Mouse (Mus musculus): ENCODE measurements around the gene Apmap.
"Not testable (repeated sequence)": the region's sequence is repeated elsewhere in the genome, so short reads cannot be mapped to it uniquely, and the experiment has no call there.

The Apmap gene

GRCm38 (mm10) chr2:150621698-150622097 lies 13.3 kb upstream of the Apmap start:
- no peak for DNase-seq (ENCODE audit: low spot score in 2 of 2)

- DNase-seq (ENCODE audit: low spot score in 2 of 2): no peak
These were observed 1.7 kb upstream of the Apmap start for GRCm38 (mm10) chr2:150610097-150610496.

- peak; percentile 53 to 68 for DNase-seq (ENCODE audit: low spot score in 2 of 2)
These were observed 649 bp upstream of the Apmap start for GRCm38 (mm10) chr2:150608872-150609560.

DNA sequence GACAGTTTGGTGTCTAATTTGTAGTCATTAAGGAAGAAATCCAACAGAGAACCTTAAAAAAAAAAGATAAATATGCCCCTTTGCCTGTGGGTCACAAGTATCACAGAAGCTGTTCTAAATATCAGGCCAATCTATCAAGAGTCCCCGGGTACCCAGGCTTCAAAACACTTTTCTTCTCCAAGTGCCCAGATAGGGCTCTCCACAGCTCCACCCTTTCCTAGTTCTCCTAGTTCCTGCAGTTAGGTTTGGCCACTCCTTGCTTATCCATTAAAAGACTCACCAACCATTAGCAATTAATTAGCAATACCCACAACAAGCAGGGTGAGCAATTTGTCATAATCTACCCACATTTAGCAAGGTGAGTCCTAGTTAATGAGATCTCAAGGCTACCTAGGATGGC lies 1.3 kb downstream of the Apmap start:
- DNase-seq (ENCODE audit: low spot score in 2 of 2): no peak

DNA sequence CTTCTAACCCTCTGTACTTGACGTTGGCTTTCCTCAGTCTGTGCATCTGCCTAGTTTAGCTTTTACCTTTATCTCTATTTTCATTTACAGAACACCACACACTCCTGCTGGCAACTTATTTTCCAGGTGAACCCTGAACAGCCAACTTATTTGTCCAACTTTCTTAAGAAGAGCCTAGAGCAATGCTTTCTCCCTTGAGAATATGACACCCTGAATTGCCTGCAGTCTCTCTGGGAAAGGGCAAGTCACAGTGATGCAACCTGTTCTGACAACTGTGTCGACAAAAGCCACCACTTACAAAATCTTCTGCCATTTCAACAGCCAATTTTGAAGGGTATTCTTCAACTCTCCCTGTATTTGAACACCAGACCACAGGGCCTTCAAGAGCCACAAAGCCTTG lies 3.6 kb downstream of the Apmap start:
- DNase-seq (ENCODE audit: low spot score in 2 of 2): no peak

GRCm38 (mm10) chr2:150602166-150602565 lies 6.2 kb downstream of the Apmap start:
- DNase-seq (ENCODE audit: low spot score in 2 of 2): no peak

GRCm38 (mm10) chr2:150600263-150600662 lies 8.1 kb downstream of the Apmap start:
- no peak for DNase-seq (ENCODE audit: low spot score in 2 of 2)

GRCm38 (mm10) chr2:150595411-150596190 lies 12.8 kb downstream of the Apmap start:
- DNase-seq (ENCODE audit: low spot score in 2 of 2): no peak

DNA sequence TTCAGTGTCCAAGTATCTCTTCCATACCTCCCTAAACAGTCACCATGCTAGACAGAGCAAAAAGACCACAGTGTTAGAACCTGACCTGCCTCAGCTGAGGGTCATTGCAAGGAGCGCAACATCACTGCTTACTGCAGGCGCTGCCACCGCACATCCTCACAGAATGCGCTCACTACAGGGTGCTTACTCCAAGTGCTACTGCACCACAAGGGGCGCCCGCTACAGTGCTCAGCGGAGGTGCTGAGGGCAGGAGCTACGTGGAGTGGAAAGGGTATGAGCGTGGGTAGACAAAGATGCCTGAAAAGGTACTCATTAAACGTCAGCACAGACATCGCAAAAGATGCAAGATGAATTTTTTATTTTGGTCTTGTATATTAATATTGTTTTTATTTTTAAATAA lies 19.3 kb downstream of the Apmap start:
- no peak for DNase-seq (ENCODE audit: low spot score in 2 of 2)

- DNase-seq (ENCODE audit: low spot score in 2 of 2): no peak
These were observed 28.7 kb downstream of the Apmap start for GRCm38 (mm10) chr2:150579628-150580027.

DNA sequence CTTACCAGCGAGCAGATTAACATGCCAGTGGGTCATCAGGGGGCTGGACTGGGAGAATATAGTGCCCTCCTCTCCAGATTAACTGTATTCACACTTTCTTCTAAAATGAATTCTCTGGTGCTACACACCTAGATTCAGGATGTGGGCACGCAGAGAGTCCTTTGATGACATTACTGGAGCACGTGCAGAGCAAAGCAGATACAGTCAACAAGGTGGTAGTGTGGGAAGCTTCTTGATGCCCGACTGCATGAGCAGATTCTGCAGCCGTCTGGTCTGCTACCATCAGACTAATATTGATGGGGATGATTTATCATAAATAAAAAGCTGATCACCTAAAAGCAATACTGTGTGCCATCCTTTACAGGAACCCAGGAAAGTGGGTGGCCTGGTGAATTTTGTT lies 29.8 kb downstream of the Apmap start:
- DNase-seq (ENCODE audit: low spot score in 2 of 2): no peak

- no peak for DNase-seq (ENCODE audit: low spot score in 2 of 2)
These were observed 32.1 kb downstream of the Apmap start for GRCm38 (mm10) chr2:150576256-150576655.

- DNase-seq (ENCODE audit: low spot score in 2 of 2): no peak
These were observed 35.9 kb downstream of the Apmap start for GRCm38 (mm10) chr2:150572463-150572862.

- no peak for DNase-seq (ENCODE audit: low spot score in 2 of 2)
These were observed 37.6 kb downstream of the Apmap start for GRCm38 (mm10) chr2:150570761-150571160.

GRCm38 (mm10) chr2:150569847-150570590 lies 38.3 kb downstream of the Apmap start, which contains the start of gene Cst7:
Cst7 (plus strand) TSS chr2:150570415.
- DNase-seq (ENCODE audit: low spot score in 2 of 2): no peak

DNA sequence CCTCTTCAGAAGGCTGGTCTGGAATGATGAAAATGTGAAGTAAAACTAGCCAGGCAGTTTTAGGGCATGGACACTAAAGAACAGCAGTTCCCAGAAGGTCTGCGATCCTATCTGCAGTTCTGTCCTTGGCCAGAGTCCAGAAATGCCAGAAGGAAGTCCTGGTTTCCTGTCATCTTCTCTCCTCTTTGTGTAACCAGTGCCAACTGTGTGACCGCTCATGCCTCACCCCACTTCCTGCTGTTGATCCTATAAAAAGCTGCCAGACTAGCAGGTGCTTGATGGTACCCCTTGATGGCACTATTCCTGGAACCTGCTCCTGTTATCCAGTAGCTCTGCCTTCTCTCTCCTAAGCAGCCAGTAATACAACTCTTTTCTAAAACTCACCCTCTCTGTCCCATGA lies 41.3 kb downstream of the Apmap start:
- DNase-seq (ENCODE audit: low spot score in 2 of 2): no peak

GRCm38 (mm10) chr2:150558568-150558967 lies 49.8 kb downstream of the Apmap start:
- DNase-seq (ENCODE audit: low spot score in 2 of 2): no peak

DNA sequence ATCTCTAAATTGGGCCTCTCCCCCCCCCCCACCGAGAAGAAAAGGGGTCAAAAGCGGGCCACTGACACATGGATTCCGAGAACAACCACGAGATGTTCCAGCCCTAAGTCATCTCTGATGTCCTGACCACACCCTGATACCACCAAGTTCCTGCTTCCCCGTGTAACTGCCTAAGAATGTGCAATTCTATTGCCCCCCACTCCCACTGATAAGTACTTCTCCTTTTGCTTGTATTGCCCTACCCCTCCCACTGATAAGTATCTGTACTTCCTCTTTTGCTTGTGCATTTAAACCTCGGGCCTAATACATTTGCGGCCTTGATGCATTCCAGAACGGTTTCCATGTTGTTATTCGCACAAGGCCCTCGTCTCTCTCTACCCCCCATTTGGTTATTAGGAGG lies 58.8 kb downstream of the Apmap start:
- DNase-seq (ENCODE audit: low spot score in 2 of 2): not testable (repeated sequence)
